Mouse (Mus musculus) spleen, postnatal 14 days (tissue): ENCODE measurements around the gene Hspa1a.
"Not testable (repeated sequence)": the region's sequence is repeated elsewhere in the genome, so short reads cannot be mapped to it uniquely, and the experiment has no call there.

Experiments used
- DNase-seq, 2 experiments: peaks; one replicate each; pipeline ENCODE4 v3.0.0; 2021 to 2022; ENCODE audit warnings: low spot score in 2 of 2

Gene Hspa1a

GRCm38 (mm10) chr17:34948721-34949552, 23.0 kb downstream of the Hspa1a start:
- DNase-seq: not testable (repeated sequence)

GRCm38 (mm10) chr17:34947606-34948005, 24.4 kb downstream of the Hspa1a start:
- DNase-seq: no peak

- DNase-seq: no peak
These were observed 25.3 kb downstream of the Hspa1a start for GRCm38 (mm10) chr17:34946486-34947140.

- DNase-seq: no peak
These were observed 27.6 kb downstream of the Hspa1a start for GRCm38 (mm10) chr17:34944362-34944761.

GRCm38 (mm10) chr17:34943128-34943815, 28.7 kb downstream of the Hspa1a start:
- no peak for DNase-seq

GRCm38 (mm10) chr17:34941344-34942041, 30.5 kb downstream of the Hspa1a start:
- DNase-seq: no peak

- no peak for DNase-seq
These were observed 33.9 kb downstream of the Hspa1a start for GRCm38 (mm10) chr17:34937960-34938505.

- DNase-seq: no peak
These were observed 37.1 kb downstream of the Hspa1a start for GRCm38 (mm10) chr17:34934830-34935229.

GRCm38 (mm10) chr17:34934031-34934430, 37.9 kb downstream of the Hspa1a start:
- no peak for DNase-seq

- DNase-seq: no peak
These were observed 39.7 kb downstream of the Hspa1a start for GRCm38 (mm10) chr17:34932287-34932686.

GRCm38 (mm10) chr17:34931735-34932098, 40.2 kb downstream of the Hspa1a start:
- no peak for DNase-seq

- peak; percentile 84 to 92 for DNase-seq
These were observed 40.8 kb downstream of the Hspa1a start, which contains the start of gene Neu1 for GRCm38 (mm10) chr17:34931061-34931734. Gene Neu1, plus strand, starts transcription at chr17:34931253.

GRCm38 (mm10) chr17:34928841-34929240, 43.1 kb downstream of the Hspa1a start:
- DNase-seq: no peak

- no peak for DNase-seq
These were observed 44.5 kb downstream of the Hspa1a start for GRCm38 (mm10) chr17:34927306-34928019.

GRCm38 (mm10) chr17:34924258-34924657, 47.7 kb downstream of the Hspa1a start:
- DNase-seq: no peak

GRCm38 (mm10) chr17:34922939-34923338, 49.0 kb downstream of the Hspa1a start:
- no peak for DNase-seq
